Mouse (Mus musculus) left cerebral cortex, postnatal 14 days (tissue): ENCODE results near the gene Adgrf3. TPM values are rescaled to one million over a fixed set of nuclear protein-coding genes. Genes with fewer than 3 reads are reported as not detected.
A peak's percentile ranks its signal among the peaks of the same experiment; 100 is the strongest.
"Not testable (repeated sequence)": the region's sequence is repeated elsewhere in the genome, so short reads cannot be mapped to it uniquely, and the experiment has no call there.

Source experiments
- DNase-seq, 2 experiments: peaks; one replicate each; pipeline ENCODE4 v3.0.0; 2021 to 2022; ENCODE audit warnings: low spot score in 2 of 2, mixed read lengths in 1 of 2
- intact Hi-C: fragments of 180-260 bp; cut with DNase I; formaldehyde crosslinking; loops from one replicate; pipeline ENCODE4 v1.15.1; 2025
- long read RNA-seq, 2 experiments: library from polyadenylated mRNA; stranded (forward); transcript quantifications; one replicate each; pipeline ENCODE4 v2.0.0; 2021
- total RNA-seq, 2 experiments: library from RNA; stranded (reverse); gene quantifications; 2 replicates each; pipeline ENCODE4 v1.2.3; 2021

Gene Adgrf3
- total RNA-seq, result not detected
- long read RNA-seq, experiment 1, result 0 reads
- long read RNA-seq, experiment 2, result 0 reads

- DNase-seq, result no peak
- intact Hi-C loops, result no loop called here
These were observed at the start of gene Adgrf3 for GRCm38 (mm10) chr5:30205493-30205892. Gene Adgrf3, minus strand, starts transcription at chr5:30205722.

- intact Hi-C loops, result no loop called here
- no peak for DNase-seq
These were observed 42.1 kb upstream of the Adgrf3 start for GRCm38 (mm10) chr5:30247666-30248065.

GRCm38 (mm10) chr5:30245861-30246416 lies 40.4 kb upstream of the Adgrf3 start:
- DNase-seq, result no peak
- intact Hi-C loops, result no loop called here

- peak in 1 of 2 experiments; percentile 7 for DNase-seq
- intact Hi-C loops, result no loop called here
These were observed 38.2 kb upstream of the Adgrf3 start for GRCm38 (mm10) chr5:30243741-30244140.

- intact Hi-C loops, result no loop called here
- no peak for DNase-seq
These were observed 36.9 kb upstream of the Adgrf3 start for GRCm38 (mm10) chr5:30242410-30242809.

- intact Hi-C loops, result no loop called here
- DNase-seq, result no peak
These were observed 35.0 kb upstream of the Adgrf3 start for GRCm38 (mm10) chr5:30240552-30240951.

- DNase-seq, result no peak
- intact Hi-C loops, result no loop called here
These were observed 33.0 kb upstream of the Adgrf3 start for GRCm38 (mm10) chr5:30238533-30238932.

GRCm38 (mm10) chr5:30235641-30236126 lies 30.2 kb upstream of the Adgrf3 start:
- intact Hi-C loops, result no loop called here
- no peak for DNase-seq

GRCm38 (mm10) chr5:30233979-30234378 lies 28.5 kb upstream of the Adgrf3 start:
- no peak for DNase-seq
- intact Hi-C loops, result no loop called here

- intact Hi-C loops, result no loop called here
- DNase-seq, result peak; percentile 18 to 34
These were observed 27.5 kb upstream of the Adgrf3 start for GRCm38 (mm10) chr5:30233042-30233441.

GRCm38 (mm10) chr5:30232271-30232971 lies 26.9 kb upstream of the Adgrf3 start, which contains the start of gene Selenoi:
Gene Selenoi, plus strand, starts transcription at chr5:30232581.
- intact Hi-C loops, result no loop called here
- peak; percentile 98 to 99 for DNase-seq

- intact Hi-C loops, result no loop called here
- no peak for DNase-seq
These were observed 26.4 kb upstream of the Adgrf3 start for GRCm38 (mm10) chr5:30231891-30232270.

- DNase-seq, result peak; percentile 37 to 49
- intact Hi-C loops, result no loop called here
These were observed 25.4 kb upstream of the Adgrf3 start for GRCm38 (mm10) chr5:30230901-30231300.

GRCm38 (mm10) chr5:30222681-30223080 lies 17.2 kb upstream of the Adgrf3 start:
- intact Hi-C loops, result no loop called here
- no peak for DNase-seq

- no peak for DNase-seq
- intact Hi-C loops, result no loop called here
These were observed 15.1 kb upstream of the Adgrf3 start for GRCm38 (mm10) chr5:30220666-30221065.

GRCm38 (mm10) chr5:30219715-30220114 lies 14.2 kb upstream of the Adgrf3 start:
- intact Hi-C loops, result no loop called here

GRCm38 (mm10) chr5:30215970-30216369 lies 10.4 kb upstream of the Adgrf3 start:
- intact Hi-C loops, result no loop called here

More at GRCm38 (mm10) chr5:30219715-30220114, 14.2 kb upstream of the Adgrf3 start:
- no peak for DNase-seq

GRCm38 (mm10) chr5:30214889-30215288 lies 9.4 kb upstream of the Adgrf3 start:
- intact Hi-C loops, result loop anchor here (5.0 kb wide), 2 partner anchors 267 to 422 kb away; no protein-coding TSS in a partner anchor
- DNase-seq, result peak; percentile 66 to 77

More at GRCm38 (mm10) chr5:30215970-30216369, 10.4 kb upstream of the Adgrf3 start:
- DNase-seq, result no peak

- intact Hi-C loops, result loop anchor here (5.0 kb wide), 2 partner anchors 272 to 427 kb away; no protein-coding TSS in a partner anchor
- DNase-seq, result not testable (repeated sequence)
These were observed 5.2 kb upstream of the Adgrf3 start for GRCm38 (mm10) chr5:30210758-30211157.

GRCm38 (mm10) chr5:30207276-30207675 lies 1.8 kb upstream of the Adgrf3 start:
- DNase-seq, result no peak
- intact Hi-C loops, result no loop called here

GRCm38 (mm10) chr5:30205034-30205433 lies 488 bp downstream of the Adgrf3 start:
- intact Hi-C loops, result no loop called here
- no peak for DNase-seq
